Mouse (Mus musculus) kidney, postnatal 0 days (tissue): ENCODE data around the gene Rsf1. TPM values are rescaled to one million over a fixed set of nuclear protein-coding genes. Genes with fewer than 3 reads are reported as not detected.

Experiments used
- ATAC-seq: fragments of 200-750 bp; cut with Nextera tagmentation; replicated peaks from 2 replicates; pipeline ENCODE4 v1.8.0; 2017; ENCODE audit warnings: low read depth, moderate number of reproducible peaks, moderate TSS enrichment, moderate library complexity; ENCODE audit not compliant: low FRiP score
- DNase-seq: peaks from one replicate; pipeline ENCODE4 v3.0.0-alpha.2; 2016; ENCODE audit warnings: low spot score
- H3K27ac ChIP-seq: fragments of 300-500 bp; sonication (generic); 2 replicates; pipeline ENCODE4 v1.5.1; 2014; ENCODE audit warnings: mild to moderate bottlenecking
- H3K27me3 ChIP-seq: fragments of 300-500 bp; sonication (generic); 2 replicates; pipeline ENCODE4 v1.6.1; 2014; ENCODE audit warnings: low read length, mixed read lengths; ENCODE audit not compliant: insufficient read depth
- H3K36me3 ChIP-seq: fragments of 300-500 bp; sonication (generic); 2 replicates; pipeline ENCODE4 v1.6.1; 2014; ENCODE audit warnings: low read length, mixed read lengths; ENCODE audit not compliant: insufficient read depth
- H3K4me1 ChIP-seq: fragments of 300-500 bp; sonication (generic); replicated peaks from 2 replicates; pipeline ENCODE4 v1.6.1; 2014; ENCODE audit warnings: antibody characterized with exemption, low read length, mixed read lengths; ENCODE audit not compliant: insufficient read depth
- H3K4me2 ChIP-seq: fragments of 300-500 bp; sonication (generic); 2 replicates; pipeline ENCODE4 v1.6.1; 2014; ENCODE audit warnings: mild to moderate bottlenecking, low read length, moderate library complexity, mixed read lengths
- H3K4me3 ChIP-seq: fragments of 300-500 bp; sonication (generic); replicated peaks from 2 replicates; pipeline ENCODE4 v1.5.1; 2014; ENCODE audit warnings: low read depth, low read length
- H3K9ac ChIP-seq: fragments of 300-500 bp; sonication (generic); 2 replicates; pipeline ENCODE4 v1.6.1; 2014; ENCODE audit warnings: low read depth, low read length
- H3K9me3 ChIP-seq: fragments of 300-500 bp; sonication (generic); replicated peaks from 2 replicates; pipeline ENCODE4 v1.6.1; 2016; ENCODE audit warnings: low read length, inconsistent platforms, mixed read lengths
- CTCF ChIP-seq: IDR thresholded peaks from 2 replicates; pipeline ENCODE4 v1.5.1; 2016; ENCODE audit warnings: antibody characterized with exemption, low read depth, mild to moderate bottlenecking, moderate library complexity
- WGBS: fragments of 180-500 bp; shearing (Covaris S2); extraction: QIAGEN DNeasy Blood & Tissue Kit; methylation state at CpG from one replicate; pipeline ENCODE4 v1.1.7; 2014; 5-methylcytosine and 5-hydroxymethylcytosine counted together
- polyA plus RNA-seq: library from polyadenylated mRNA; unstranded; fragments of >200 nt; fragmentation: Nextera tagmentation; extraction: Ambion mirVana; gene quantifications from 2 replicates; pipeline ENCODE4 v1.2.1, GENCODE M21; 2015

The Rsf1 gene
- polyA plus RNA-seq, 1 experiment from 2014 or later: 22.0 TPM

DNA sequence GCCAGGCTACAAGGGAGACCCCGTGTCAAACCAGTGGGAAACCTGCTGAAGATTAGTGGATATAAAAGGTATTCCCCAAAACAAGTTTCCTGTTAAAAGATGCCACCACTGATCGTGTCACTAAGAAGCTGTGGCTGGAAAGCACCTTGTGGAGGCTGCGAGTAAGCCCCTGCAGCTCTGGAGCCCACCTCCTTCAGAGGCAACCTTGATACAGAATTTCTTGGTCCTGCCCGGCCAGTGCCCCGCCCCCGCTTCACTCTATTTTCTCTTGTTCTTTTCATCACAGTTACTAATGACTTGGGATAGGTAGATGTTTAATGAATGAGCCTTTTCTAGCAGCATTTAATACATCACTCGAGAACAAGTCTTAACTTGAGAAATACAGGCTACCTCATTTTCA lies 146.4 kb downstream of the Rsf1 start:
- Histone ChIP-seq H3K27ac (no peak overlapping the region), H3K9ac (no peak overlapping the region), H3K9me3 (no peaks in the 10 kb centered on the region), H3K27me3 (no peaks in the 10 kb centered on the region), H3K4me3 (no peak overlapping the region), H3K36me3 (peaks cover 8% of the 10 kb centered on the region; the same call in 1 of the 2 replicates), H3K4me1 (no peaks in the 10 kb centered on the region), H3K4me2 (no peak overlapping the region)
- WGBS: 79% methylated on average over 7 of the region's 7 CpGs
- ATAC-seq (no peak), DNase-seq (no peak)
- no peak for TF ChIP-seq CTCF

DNA sequence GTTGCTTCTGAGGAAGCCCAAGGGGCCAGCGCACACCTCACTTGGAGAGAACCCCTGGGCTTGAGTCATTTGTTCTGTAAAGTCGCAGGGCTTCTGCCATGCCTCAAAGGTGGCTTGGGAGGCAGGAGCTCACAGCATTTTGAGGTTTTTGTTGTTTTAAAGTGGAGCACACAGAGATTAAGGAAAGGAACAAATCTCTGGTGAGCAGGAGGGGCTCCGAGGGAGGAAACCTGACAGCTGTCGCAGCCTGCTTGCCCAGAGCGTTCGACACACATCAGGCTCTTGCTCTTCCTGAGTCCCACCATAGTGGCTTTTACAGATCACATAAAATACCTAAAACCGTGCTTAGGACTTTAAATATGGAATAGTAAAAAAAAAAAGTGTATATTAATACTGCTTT lies 147.1 kb downstream of the Rsf1 start:
- Histone ChIP-seq H3K36me3 (peaks cover 8% of the 10 kb centered on the region; the same call in 1 of the 2 replicates), H3K9me3 (no peaks in the 10 kb centered on the region), H3K4me2 (no peak overlapping the region), H3K27ac (no peak overlapping the region), H3K27me3 (no peaks in the 10 kb centered on the region), H3K4me3 (no peak overlapping the region), H3K4me1 (no peaks in the 10 kb centered on the region), H3K9ac (no peak overlapping the region)
- ATAC-seq (no peak), DNase-seq (no peak)
- WGBS: 72% methylated on average over 7 of the region's 7 CpGs
- no peak for TF ChIP-seq CTCF

DNA sequence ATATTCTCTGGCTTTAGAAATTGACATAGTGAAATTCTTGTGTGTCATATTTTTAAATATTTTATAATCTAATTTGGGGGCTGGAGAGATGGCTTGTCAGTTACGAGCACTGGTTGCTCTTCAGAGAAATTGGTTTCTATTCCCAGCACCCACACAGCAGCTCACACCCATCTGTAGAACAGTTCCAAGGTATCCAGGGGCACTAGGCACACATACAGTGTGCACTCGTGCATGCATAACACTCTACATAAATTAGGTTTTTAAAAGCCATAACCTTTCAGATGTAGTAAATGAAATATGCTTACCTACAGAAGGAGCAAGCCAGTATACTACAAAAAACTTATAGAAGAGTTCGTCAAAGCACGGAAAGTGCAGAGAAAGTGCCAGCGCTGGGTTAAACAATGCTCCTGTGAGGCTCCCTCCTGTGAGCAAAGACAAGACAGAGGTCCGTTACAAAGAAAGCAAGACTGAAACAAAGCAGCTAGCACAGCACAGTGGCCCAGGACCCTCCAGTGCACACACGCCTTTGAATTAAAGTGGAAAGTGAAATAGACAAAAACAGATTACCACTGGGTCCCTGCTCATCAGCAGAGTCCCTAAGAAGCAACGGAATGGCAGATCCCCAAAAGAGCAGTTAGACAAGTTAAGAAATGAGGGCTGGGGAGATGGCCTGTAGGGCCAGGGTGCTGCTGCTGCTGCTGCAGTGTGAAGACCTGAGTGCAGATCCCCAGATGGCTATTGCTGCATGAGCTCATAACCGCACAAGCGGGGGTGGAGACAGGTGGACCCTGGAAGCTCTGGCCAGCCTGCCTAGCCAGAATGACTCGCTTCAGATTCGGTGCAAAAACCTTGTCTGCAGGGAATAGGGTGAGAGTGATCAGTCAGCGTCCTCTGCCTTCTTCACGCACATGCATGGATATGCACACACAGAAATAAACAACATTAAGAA lies 149.3 kb downstream of the Rsf1 start:
- 73% methylated on average over 14 of the region's 14 CpGs for WGBS
- 0 out of 2 replicates have a peak, but pooled peaks cover 4% of the 10 kb centered on the region for H3K36me3 ChIP-seq
- no peak overlapping the region for H3K4me2 ChIP-seq
- H3K9ac ChIP-seq: no peak overlapping the region
- H3K27ac ChIP-seq: no peak overlapping the region
- H3K27me3 ChIP-seq: no peaks in the 10 kb centered on the region
- H3K4me3 ChIP-seq: no peak overlapping the region
- no peaks in the 10 kb centered on the region for H3K9me3 ChIP-seq
- H3K4me1 ChIP-seq: no peaks in the 10 kb centered on the region
- DNase-seq (no peak), ATAC-seq (no peak)
- TF ChIP-seq CTCF: no peak

DNA sequence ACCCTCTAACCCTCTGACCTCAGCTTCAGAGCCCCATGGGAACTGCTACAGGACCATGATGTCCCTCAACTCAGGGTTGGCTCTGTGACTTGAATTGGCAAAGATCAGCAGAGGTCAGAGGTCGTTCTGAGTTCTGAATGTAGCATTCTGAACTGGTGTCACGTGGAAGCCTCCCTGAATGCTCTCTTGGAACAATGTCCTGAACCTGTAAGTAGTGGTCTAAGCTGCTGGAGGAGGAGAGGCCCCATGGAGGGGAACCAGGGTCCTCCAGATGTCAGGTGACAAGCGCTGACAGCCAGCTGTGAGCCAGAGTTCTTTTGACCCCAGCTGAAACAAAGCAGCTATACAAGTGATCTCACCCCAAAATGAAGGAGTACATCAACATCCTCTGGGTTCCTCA lies 150.7 kb downstream of the Rsf1 start:
- 0 out of 2 replicates have a peak, but pooled peaks cover 4% of the 10 kb centered on the region for H3K36me3 ChIP-seq
- no peaks in the 10 kb centered on the region for H3K9me3 ChIP-seq
- H3K9ac ChIP-seq: no peak overlapping the region
- H3K27me3 ChIP-seq: no peaks in the 10 kb centered on the region
- no peak overlapping the region for H3K4me3 ChIP-seq
- H3K4me1 ChIP-seq: no peaks in the 10 kb centered on the region
- ATAC-seq: no peak
- TF ChIP-seq CTCF: no peak
- no peak overlapping the region for H3K4me2 ChIP-seq
- no peak for DNase-seq
- WGBS: 67% methylated on average over 3 of the region's 3 CpGs
- no peak overlapping the region for H3K27ac ChIP-seq

DNA sequence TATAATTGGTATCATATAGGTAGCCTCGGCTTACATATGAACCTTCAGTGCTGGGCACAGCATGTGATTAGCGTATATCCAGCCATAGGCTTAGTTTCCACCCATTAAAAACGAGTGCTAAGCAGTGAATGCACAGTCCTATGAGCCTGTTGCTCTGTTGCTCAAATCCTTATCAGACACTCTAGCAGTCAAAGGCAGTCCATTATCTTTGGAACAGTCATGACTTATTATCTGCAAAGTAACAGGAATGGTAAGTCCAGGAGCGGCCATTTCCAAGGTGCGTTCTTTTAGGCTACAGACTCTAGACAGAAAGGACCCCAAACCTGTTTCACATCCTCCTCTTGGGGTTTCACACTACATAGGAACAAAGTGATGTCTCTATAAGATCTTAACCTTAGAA lies 153.9 kb downstream of the Rsf1 start:
- Histone ChIP-seq H3K4me1 (0 out of 2 replicates have a peak, but pooled peaks cover 5% of the 10 kb centered on the region), H3K4me2 (no peak overlapping the region), H3K9me3 (no peaks in the 10 kb centered on the region), H3K27me3 (no peaks in the 10 kb centered on the region), H3K4me3 (no peak overlapping the region), H3K27ac (no peak overlapping the region), H3K36me3 (no peaks in the 10 kb centered on the region), H3K9ac (no peak overlapping the region)
- 88% methylated on average over 5 of the region's 5 CpGs for WGBS
- ATAC-seq (no peak), DNase-seq (no peak)
- no peak for TF ChIP-seq CTCF

DNA sequence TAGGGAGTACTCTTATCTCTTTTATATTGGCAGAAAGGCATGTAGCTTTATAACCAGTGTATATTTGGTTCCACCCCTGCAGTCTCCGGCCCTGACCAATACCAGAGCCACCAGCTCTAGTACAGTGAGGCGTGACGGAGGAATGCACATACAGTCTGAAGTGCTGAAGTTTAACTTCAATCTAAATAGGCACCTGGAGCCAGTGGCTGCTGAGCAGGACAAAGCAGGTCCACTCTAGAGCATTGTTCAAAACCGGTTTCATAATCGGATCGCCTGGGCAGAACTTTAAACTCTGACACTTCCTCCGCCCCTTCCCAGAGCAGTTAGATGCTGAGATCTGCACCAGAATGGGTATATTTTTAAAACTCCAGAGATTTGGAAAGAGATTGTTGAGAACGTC lies 155.3 kb downstream of the Rsf1 start:
- no peaks in the 10 kb centered on the region for H3K27me3 ChIP-seq
- no peaks in the 10 kb centered on the region for H3K9me3 ChIP-seq
- no peak overlapping the region for H3K9ac ChIP-seq
- H3K4me2 ChIP-seq: peak overlapping the region; percentile 23
- no peak overlapping the region; the same call in 1 of the 2 replicates for H3K27ac ChIP-seq
- no peak overlapping the region for H3K4me3 ChIP-seq
- TF ChIP-seq CTCF: no peak
- ATAC-seq (peak; percentile 61), DNase-seq (peak; percentile 33)
- 66% methylated on average over 8 of the region's 8 CpGs for WGBS
- no peaks in the 10 kb centered on the region for H3K36me3 ChIP-seq
- 0 out of 2 replicates have a peak, but pooled peaks cover 5% of the 10 kb centered on the region for H3K4me1 ChIP-seq
